Mouse (Mus musculus) lung, adult 2 months (tissue): ENCODE data around the gene Smc2. TPM values are rescaled to one million over a fixed set of nuclear protein-coding genes. Genes with fewer than 3 reads are reported as not detected.
"Not testable (repeated sequence)": the region's sequence is repeated elsewhere in the genome, so short reads cannot be mapped to it uniquely, and the experiment has no call there.

Source experiments
- DNase-seq: peaks from one replicate; pipeline ENCODE4 v3.0.0; 2022
- H3K4me1 ChIP-seq: fragments of 200-500 bp; 2 replicates; pipeline ENCODE4 v1.6.1; 2011; ENCODE audit warnings: low read length; ENCODE audit not compliant: control insufficient read depth, insufficient read depth
- H3K4me3 ChIP-seq: fragments of 200-500 bp; replicated peaks from 2 replicates; pipeline ENCODE3; 2011; ENCODE audit warnings: low read depth, mild to moderate bottlenecking, control low read depth, low read length; ENCODE audit errors: extremely low read depth
- CTCF ChIP-seq: fragments of 200-500 bp; IDR thresholded peaks from 2 replicates; pipeline ENCODE4 v1.5.1; 2011; ENCODE audit warnings: mild to moderate bottlenecking, low read length, control low read depth; ENCODE audit not compliant: insufficient read depth
- POLR2A ChIP-seq: fragments of 200-500 bp; IDR thresholded peaks from 2 replicates; pipeline ENCODE4 v1.6.1; 2011; ENCODE audit warnings: low read depth, mild to moderate bottlenecking, control low read depth, low read length, borderline replicate concordance; ENCODE audit errors: extremely low read depth
- WGBS: fragments of 180-500 bp; shearing (Covaris S2); methylation state at CpG from one replicate; pipeline ENCODE4 v1.1.7; 2018; 5-methylcytosine and 5-hydroxymethylcytosine counted together
- polyA plus RNA-seq: library from polyadenylated mRNA; depleted of rRNA; stranded (reverse); fragments of >200 nt; gene quantifications from 2 replicates; pipeline ENCODE4 v1.2.3, GENCODE M21; 2012; rRNA removed

The Smc2 gene
- polyA plus RNA-seq, 1 experiment: 1.3 TPM

DNA sequence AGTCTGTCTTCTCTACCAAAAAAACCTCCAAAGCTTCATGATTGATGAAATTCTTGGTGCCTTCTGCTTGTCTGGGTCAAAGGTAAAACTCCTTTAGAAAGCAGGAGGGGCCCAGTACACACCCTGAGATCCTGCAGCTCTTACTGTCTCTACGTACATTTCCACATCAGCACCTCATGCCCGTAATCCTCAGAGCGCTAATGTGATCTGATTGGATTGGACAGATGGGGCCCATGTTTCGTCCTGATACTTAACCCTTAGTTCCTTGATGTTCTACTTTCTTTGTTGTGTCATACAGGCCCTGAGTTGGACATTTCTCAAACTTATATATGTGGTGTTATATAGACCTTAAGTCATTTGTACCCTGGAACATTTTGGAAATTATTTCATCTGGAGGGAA is 48.4 kb downstream of the Smc2 start:
- no peak for TF ChIP-seq POLR2A
- TF ChIP-seq CTCF: no peak
- H3K4me3 ChIP-seq: no peak overlapping the region
- H3K4me1 ChIP-seq: no peaks in the 10 kb centered on the region
- WGBS: 93% methylated on average over 4 of the region's 4 CpGs
- DNase-seq: no peak

DNA sequence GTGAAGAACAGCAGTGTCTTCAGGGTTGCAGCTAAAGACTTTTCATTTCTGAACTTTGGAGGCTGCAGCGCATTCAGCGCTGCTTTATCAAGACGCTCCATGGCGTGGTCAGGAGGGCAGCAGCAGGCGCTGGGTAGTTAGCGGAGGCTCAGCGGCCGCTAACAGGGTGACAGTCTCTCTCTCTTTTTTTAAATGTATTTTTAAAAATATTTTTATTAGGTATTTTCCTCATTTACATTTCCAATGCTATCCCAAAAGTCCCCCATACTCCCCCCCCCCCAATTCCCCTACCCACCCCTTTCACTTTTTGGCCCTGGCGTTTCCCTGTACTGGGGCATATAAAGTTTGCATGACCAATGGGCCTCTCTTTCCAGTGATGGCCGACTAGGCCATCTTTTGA is 58.1 kb downstream of the Smc2 start, which contains the start of gene Vma21-ps:
Vma21-ps (minus strand) TSS at position 101 of the 400 bp plus-strand sequence.
- not testable (repeated sequence) for H3K4me3 ChIP-seq, H3K4me1 ChIP-seq, DNase-seq
- WGBS: 94% methylated on average over 10 of the region's 10 CpGs

DNA sequence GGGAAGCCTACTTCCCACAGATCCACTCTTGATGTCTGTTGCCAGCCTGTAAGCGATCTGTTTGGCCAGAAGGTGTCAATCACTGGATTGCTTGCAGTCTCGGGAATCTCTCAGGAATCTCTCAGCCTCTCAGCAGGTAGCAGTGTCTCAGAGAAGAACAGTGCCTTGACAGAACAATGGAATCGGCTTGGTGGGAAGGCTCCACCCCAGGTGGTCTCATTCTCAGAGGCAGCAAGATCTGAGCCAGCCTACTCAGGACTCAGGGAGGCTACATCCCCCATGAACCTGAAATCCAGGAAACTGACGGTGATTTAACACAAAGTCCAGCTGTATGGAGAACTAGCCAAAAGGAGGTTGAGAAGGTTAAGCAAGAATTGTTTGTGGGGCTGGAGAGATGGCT is 78.5 kb downstream of the Smc2 start:
- H3K4me3 ChIP-seq: no peak overlapping the region
- no peak for TF ChIP-seq CTCF
- no peak for TF ChIP-seq POLR2A
- 13% methylated on average over 4 of the region's 4 CpGs for WGBS
- DNase-seq: no peak
- no peaks in the 10 kb centered on the region for H3K4me1 ChIP-seq

DNA sequence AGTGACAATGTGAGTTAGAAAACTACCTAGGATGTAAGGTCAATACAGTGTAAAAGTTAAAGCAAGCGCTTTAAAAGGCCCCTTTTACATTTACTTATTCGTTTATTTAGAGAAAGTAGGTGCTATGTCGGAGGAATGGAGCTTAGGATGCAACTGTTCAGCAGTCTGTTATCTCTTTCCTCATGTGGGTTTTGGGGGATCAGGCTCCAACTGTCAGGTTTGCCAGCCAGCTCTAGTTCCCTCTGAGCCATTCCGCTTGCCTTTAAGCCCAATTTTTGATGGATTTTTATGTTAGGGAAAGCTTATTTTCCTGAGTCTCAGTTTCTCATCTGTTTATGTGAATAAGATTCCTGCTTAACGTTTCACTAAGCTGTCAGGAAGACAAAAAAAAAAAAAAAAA is 80.3 kb downstream of the Smc2 start:
- no peak for DNase-seq

DNA sequence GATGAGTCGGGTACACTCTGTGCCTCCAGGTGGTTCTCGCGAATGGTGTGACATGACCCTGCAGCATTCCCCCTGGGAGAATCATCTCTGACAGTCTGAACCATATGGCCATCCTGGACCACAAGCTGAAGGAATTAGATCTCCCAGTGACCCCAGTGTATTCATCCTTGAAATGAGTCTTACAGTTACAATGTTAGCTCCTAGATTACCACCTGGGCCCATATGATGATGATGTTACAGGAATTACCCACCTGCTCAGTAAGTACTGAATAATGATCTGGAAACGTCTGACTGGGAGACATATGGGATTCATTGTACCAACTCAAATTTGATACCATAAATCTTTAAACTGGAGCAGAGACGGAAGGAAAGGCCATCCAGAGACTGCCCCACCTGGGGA is 87.4 kb downstream of the Smc2 start:
- TF ChIP-seq CTCF (no peak), POLR2A (no peak)
- Histone ChIP-seq H3K4me1 (no peaks in the 10 kb centered on the region), H3K4me3 (no peak overlapping the region)
- no peak for DNase-seq
- 72% methylated on average over 5 of the region's 5 CpGs for WGBS

More for the DNA sequence above, 80.3 kb downstream of the Smc2 start:
- Histone ChIP-seq H3K4me1 (no peaks in the 10 kb centered on the region), H3K4me3 (no peak overlapping the region)
- no peak for TF ChIP-seq POLR2A
- TF ChIP-seq CTCF: no peak
- 76% methylated on average over 5 of the region's 5 CpGs for WGBS

DNA sequence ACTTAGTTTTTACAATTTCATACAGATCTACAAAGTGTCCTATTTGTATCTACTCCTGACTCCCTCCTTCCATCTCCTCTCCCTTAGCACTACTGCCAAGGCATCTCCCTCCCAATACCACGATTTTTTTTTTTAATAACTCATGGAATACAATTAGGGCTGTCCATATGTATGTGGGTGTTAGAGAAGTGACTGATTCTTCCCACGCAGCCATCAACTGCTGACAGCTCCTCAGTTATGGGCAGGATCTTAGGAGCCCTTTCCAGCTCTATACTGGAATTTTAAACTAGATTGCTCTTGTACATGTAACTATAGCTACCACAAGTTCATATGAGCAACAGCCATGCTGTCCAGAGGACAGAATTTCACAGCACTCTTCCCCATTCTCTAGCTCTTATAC is 91.6 kb downstream of the Smc2 start:
- TF ChIP-seq POLR2A: no peak
- no peak for TF ChIP-seq CTCF
- 48% methylated on average over 2 of the region's 2 CpGs for WGBS
- H3K4me1 ChIP-seq: no peaks in the 10 kb centered on the region
- no peak overlapping the region for H3K4me3 ChIP-seq
- no peak for DNase-seq

Other genes starting within 250 kb of the Smc2 start
- gene Vma21-ps, start 58.0 kb downstream of the Smc2 start, polyA plus RNA-seq: not detected in 2 replicates
- not detected in 2 replicates for gene Toporsl, start 157.0 kb downstream of the Smc2 start, polyA plus RNA-seq